Mouse (Mus musculus) myocyte (in vitro differentiated cells): ENCODE data around the gene Scp2. TPM values are rescaled to one million over a fixed set of nuclear protein-coding genes. Genes with fewer than 3 reads are reported as not detected.
A peak's percentile ranks its signal among the peaks of the same experiment; 100 is the strongest.

ENCODE experiments used
- H3K27me3 ChIP-seq: one replicate; pipeline ENCODE4 v1.6.1; 2011; ENCODE audit not compliant: control insufficient read depth, insufficient read depth, insufficient read length
- H3K36me3 ChIP-seq: one replicate; pipeline ENCODE4 v1.6.1; 2011; ENCODE audit not compliant: control insufficient read depth, insufficient read depth
- H3K4me2 ChIP-seq: one replicate; pipeline ENCODE4 v1.6.1; 2011; ENCODE audit warnings: low read depth, control low read depth
- H3K4me3 ChIP-seq: one replicate; pipeline ENCODE4 v1.5.1; 2011; ENCODE audit warnings: mild to moderate bottlenecking, control low read depth, moderate library complexity
- H3K79me2 ChIP-seq: one replicate; pipeline ENCODE4 v1.6.1; 2011; ENCODE audit not compliant: control insufficient read depth, insufficient read depth
- H3ac ChIP-seq: one replicate; pipeline ENCODE4 v1.6.1; 2011; ENCODE audit not compliant: control insufficient read depth, insufficient read length
- CEBPB ChIP-seq: IDR thresholded peaks from 2 replicates; pipeline ENCODE4 v1.6.1; 2011; ENCODE audit warnings: mild to moderate bottlenecking, moderate library complexity; ENCODE audit not compliant: poor library complexity, insufficient read depth, severe bottlenecking
- E2F4 ChIP-seq: IDR thresholded peaks from one replicate; pipeline ENCODE4 v1.6.1; 2011; ENCODE audit warnings: mild to moderate bottlenecking, control low read depth, moderate library complexity; ENCODE audit not compliant: insufficient read depth
- MAX ChIP-seq: IDR thresholded peaks from one replicate; pipeline ENCODE4 v1.6.1; 2011; ENCODE audit warnings: low read depth, mild to moderate bottlenecking, control low read depth
- MYOD1 ChIP-seq, 3 experiments: IDR thresholded peaks; one replicate each; pipeline ENCODE4 v1.6.1; 2011; ENCODE audit warnings: control low read depth in 2 of 3, low read depth in 2 of 3, mild to moderate bottlenecking in 2 of 3, moderate library complexity in 1 of 3; ENCODE audit not compliant: insufficient read length in 2 of 3, control insufficient read depth in 1 of 3
- MYOG ChIP-seq, 3 experiments: IDR thresholded peaks; one replicate each; pipeline ENCODE4 v1.6.1; 2011; ENCODE audit warnings: control low read depth in 2 of 3, low read depth in 2 of 3, mild to moderate bottlenecking in 2 of 3; ENCODE audit not compliant: insufficient read length in 2 of 3, control insufficient read depth in 1 of 3, insufficient read depth in 1 of 3
- POLR2A ChIP-seq: IDR thresholded peaks from one replicate; pipeline ENCODE4 v1.6.1; 2011; ENCODE audit warnings: low read depth, mild to moderate bottlenecking, control low read depth, moderate library complexity; ENCODE audit not compliant: insufficient read length
- POLR2AphosphoS2 ChIP-seq: IDR thresholded peaks from one replicate; pipeline ENCODE4 v1.6.1; 2011; ENCODE audit warnings: low read depth, control low read depth; ENCODE audit not compliant: insufficient read length
- REST ChIP-seq: IDR thresholded peaks from one replicate; pipeline ENCODE4 v1.6.1; 2011; ENCODE audit warnings: mild to moderate bottlenecking, control low read depth, moderate library complexity; ENCODE audit not compliant: insufficient read depth, insufficient read length
- SRF ChIP-seq: IDR thresholded peaks from one replicate; pipeline ENCODE4 v1.6.1; 2011; ENCODE audit warnings: low read depth; ENCODE audit not compliant: control insufficient read depth, insufficient read length
- TCF12 ChIP-seq: IDR thresholded peaks from one replicate; pipeline ENCODE4 v1.6.1; 2011; ENCODE audit warnings: mild to moderate bottlenecking, control low read depth; ENCODE audit not compliant: poor library complexity, insufficient read depth, severe bottlenecking
- TCF3 ChIP-seq: IDR thresholded peaks from one replicate; pipeline ENCODE4 v1.6.1; 2011; ENCODE audit warnings: low read depth, control low read depth; ENCODE audit not compliant: insufficient read length
- USF1 ChIP-seq: IDR thresholded peaks from one replicate; pipeline ENCODE4 v1.6.1; 2011; ENCODE audit warnings: low read depth, mild to moderate bottlenecking, control low read depth, moderate library complexity
- polyA plus RNA-seq: library from polyadenylated mRNA; unstranded; fragments of >200 nt; fragmentation: generic; extraction: Trizol; gene quantifications from one replicate; pipeline ENCODE4 v1.2.1, GENCODE M21; 2012; ENCODE audit warnings: missing spikeins

Gene Scp2
- polyA plus RNA-seq, 1 experiment = 79.8 TPM

GRCm38 (mm10) chr4:108033041-108033764, 111.6 kb downstream of the Scp2 start:
- H3K27me3 ChIP-seq = peaks cover 32% of the 10 kb centered on the region

GRCm38 (mm10) chr4:108032352-108032849, 112.4 kb downstream of the Scp2 start:
- H3ac ChIP-seq = no peak overlapping the region
- TF ChIP-seq POLR2A (no peak), MYOD1 (IDR thresholded peaks at IDR 0.05; ENCODE audit: control insufficient read depth in 1 of 3, insufficient read length in 2 of 3, low read depth in 2 of 3) (peak in 1 of 3 experiments; percentile 22)
- no peaks in the 10 kb centered on the region for H3K36me3 ChIP-seq
- peaks cover 32% of the 10 kb centered on the region for H3K27me3 ChIP-seq
- peak overlapping the region; percentile 69 for H3K4me2 ChIP-seq
- H3K4me3 ChIP-seq = no peak overlapping the region
- H3K79me2 ChIP-seq = no peaks in the 10 kb centered on the region

More at GRCm38 (mm10) chr4:108033041-108033764, 111.6 kb downstream of the Scp2 start:
- no peaks in the 10 kb centered on the region for H3K36me3 ChIP-seq
- H3K4me3 ChIP-seq = no peak overlapping the region
- no peak for TF ChIP-seq MYOD1 (IDR thresholded peaks at IDR 0.05; ENCODE audit: control insufficient read depth in 1 of 3, insufficient read length in 2 of 3, low read depth in 2 of 3)
- TF ChIP-seq POLR2A = no peak
- no peak for TF ChIP-seq MAX
- no peak for TF ChIP-seq REST
- no peak for TF ChIP-seq TCF3
- no peaks in the 10 kb centered on the region for H3K79me2 ChIP-seq
- H3ac ChIP-seq = no peak overlapping the region
- H3K4me2 ChIP-seq = no peak overlapping the region

- H3K4me3 ChIP-seq = no peak overlapping the region
- no peak overlapping the region for H3ac ChIP-seq
- H3K79me2 ChIP-seq = no peaks in the 10 kb centered on the region
- peaks cover 32% of the 10 kb centered on the region for H3K27me3 ChIP-seq
- peak overlapping the region; percentile 69 for H3K4me2 ChIP-seq
- no peaks in the 10 kb centered on the region for H3K36me3 ChIP-seq
- TF ChIP-seq MYOD1 (IDR thresholded peaks at IDR 0.05; ENCODE audit: control insufficient read depth in 1 of 3, insufficient read length in 2 of 3, low read depth in 2 of 3) (no peak), SRF (no peak), CEBPB (no peak), POLR2AphosphoS2 (no peak), POLR2A (no peak), TCF3 (no peak), REST (no peak), MYOG (IDR thresholded peaks at IDR 0.05; ENCODE audit: control insufficient read depth in 1 of 3, insufficient read depth in 1 of 3, insufficient read length in 2 of 3, low read depth in 2 of 3) (no peak), USF1 (no peak), TCF12 (no peak), E2F4 (no peak), MAX (no peak)
Observed at GRCm38 (mm10) chr4:108031502-108032351, 113.1 kb downstream of the Scp2 start.

- no peaks in the 10 kb centered on the region for H3K79me2 ChIP-seq
- peaks cover 32% of the 10 kb centered on the region for H3K27me3 ChIP-seq
- peak overlapping the region; percentile 69 for H3K4me2 ChIP-seq
- H3K36me3 ChIP-seq = no peaks in the 10 kb centered on the region
- TF ChIP-seq SRF (no peak), CEBPB (no peak), MYOG (IDR thresholded peaks at IDR 0.05; ENCODE audit: control insufficient read depth in 1 of 3, insufficient read depth in 1 of 3, insufficient read length in 2 of 3, low read depth in 2 of 3) (no peak), POLR2AphosphoS2 (no peak), REST (no peak), E2F4 (no peak), TCF12 (no peak)
- H3K4me3 ChIP-seq = no peak overlapping the region
- H3ac ChIP-seq = no peak overlapping the region
Observed at GRCm38 (mm10) chr4:108030888-108031501, 113.8 kb downstream of the Scp2 start.

- TF ChIP-seq CEBPB (no peak), REST (no peak), TCF12 (no peak), MYOD1 (IDR thresholded peaks at IDR 0.05; ENCODE audit: control insufficient read depth in 1 of 3, insufficient read length in 2 of 3, low read depth in 2 of 3) (no peak), MAX (no peak), E2F4 (no peak), POLR2AphosphoS2 (no peak), MYOG (IDR thresholded peaks at IDR 0.05; ENCODE audit: control insufficient read depth in 1 of 3, insufficient read depth in 1 of 3, insufficient read length in 2 of 3, low read depth in 2 of 3) (no peak), TCF3 (no peak), SRF (no peak), USF1 (no peak), POLR2A (no peak)
- no peak overlapping the region for H3K4me3 ChIP-seq
Observed at GRCm38 (mm10) chr4:108026193-108026592, 118.6 kb downstream of the Scp2 start.

More at GRCm38 (mm10) chr4:108026193-108026592, 118.6 kb downstream of the Scp2 start:
- Histone ChIP-seq H3K79me2 (no peaks in the 10 kb centered on the region), H3K36me3 (no peaks in the 10 kb centered on the region), H3K4me2 (no peak overlapping the region), H3ac (no peak overlapping the region), H3K27me3 (peaks cover 20% of the 10 kb centered on the region)
